Mouse (Mus musculus) CH12.LX (cell line): Measurements from ENCODE around the gene 1700022I11Rik. TPM values are rescaled to one million over a fixed set of nuclear protein-coding genes. Genes with fewer than 3 reads are reported as not detected.

Experiments
- DNase-seq: peaks from one replicate; pipeline ENCODE4 v3.0.0-alpha.2; 2013; ENCODE audit errors: extremely low read depth
- H3K27ac ChIP-seq: 2 replicates; pipeline ENCODE4 v1.5.1; 2012; ENCODE audit warnings: low read depth, mild to moderate bottlenecking, control low read depth, moderate library complexity; ENCODE audit not compliant: insufficient read depth
- H3K27me3 ChIP-seq: replicated peaks from 2 replicates; pipeline ENCODE3; 2012; ENCODE audit warnings: inconsistent platforms
- H3K36me3 ChIP-seq, 2 experiments: replicated peaks in 1 of 2; 2 replicates each; pipeline versions ENCODE3 to v1.6.1; 2012; ENCODE audit warnings: inconsistent platforms in 1 of 2, low read length in 1 of 2, mild to moderate bottlenecking in 1 of 2, mixed read lengths in 1 of 2, moderate library complexity in 1 of 2; ENCODE audit not compliant: control insufficient read depth in 1 of 2, insufficient read depth in 1 of 2
- H3K4me1 ChIP-seq, 2 experiments: 2 replicates each; pipeline ENCODE4 v1.6.1; 2012; ENCODE audit warnings: inconsistent platforms in 1 of 2, moderate library complexity in 1 of 2; ENCODE audit not compliant: insufficient read depth in 2 of 2, control insufficient read depth in 1 of 2
- H3K4me2 ChIP-seq: 2 replicates; pipeline ENCODE4 v1.6.1; 2012; ENCODE audit warnings: low read depth, mild to moderate bottlenecking, control low read depth; ENCODE audit not compliant: poor library complexity, insufficient read depth, severe bottlenecking
- H3K4me3 ChIP-seq, 3 experiments: fragments of 150-350 bp in 1 of 3; sonication (generic) in 1 of 3; replicated peaks in 1 of 3; 2 replicates each; pipeline versions ENCODE3 to v1.5.1; 2011 to 2012; ENCODE audit warnings: low read depth in 2 of 3, low read length in 2 of 3, mild to moderate bottlenecking in 2 of 3, moderate library complexity in 2 of 3, control low read depth in 1 of 3, improper control_type of control experiment in 1 of 3, inconsistent platforms in 1 of 3, mixed read lengths in 1 of 3; ENCODE audit not compliant: poor library complexity in 1 of 3
- H3K79me2 ChIP-seq: replicated peaks from 2 replicates; pipeline ENCODE4 v1.6.1; 2012; ENCODE audit warnings: mild to moderate bottlenecking, moderate library complexity; ENCODE audit not compliant: control insufficient read depth, poor library complexity, insufficient read depth, severe bottlenecking; ENCODE audit errors: extremely low read depth
- H3K9ac ChIP-seq: 2 replicates; pipeline ENCODE4 v1.6.1; 2012; ENCODE audit warnings: low read depth, mild to moderate bottlenecking, control low read depth, moderate library complexity; ENCODE audit not compliant: insufficient read depth
- H3K9me3 ChIP-seq: replicated peaks from 2 replicates; pipeline ENCODE3; 2012; ENCODE audit warnings: low read length, inconsistent platforms, mixed read lengths
- CHD1 ChIP-seq: IDR thresholded peaks from 2 replicates; pipeline ENCODE4 v1.6.1; 2012; ENCODE audit warnings: low read depth, low read length, improper control_type of control experiment, inconsistent platforms
- CHD2 ChIP-seq: IDR thresholded peaks from 2 replicates; pipeline ENCODE4 v1.6.1; 2011; ENCODE audit warnings: low read length, improper control_type of control experiment
- CTCF ChIP-seq, 2 experiments: IDR thresholded peaks in 1 of 2; conservative IDR thresholded peaks in 1 of 2; 2 replicates each; pipeline ENCODE4 v1.5.1; 2011 to 2012; ENCODE audit warnings: low read depth in 2 of 2, low read length in 2 of 2, improper control_type of control experiment in 1 of 2, inconsistent platforms in 1 of 2, mild to moderate bottlenecking in 1 of 2, moderate library complexity in 1 of 2
- E2F4 ChIP-seq: IDR thresholded peaks from 2 replicates; pipeline ENCODE4 v1.6.1; 2011; ENCODE audit warnings: low read depth, low read length, improper control_type of control experiment; ENCODE audit not compliant: insufficient replicate concordance
- EP300 ChIP-seq: IDR thresholded peaks from 2 replicates; pipeline ENCODE4 v1.6.1; 2011; ENCODE audit warnings: low read length, improper control_type of control experiment
- GABPA ChIP-seq: IDR thresholded peaks from 2 replicates; pipeline ENCODE4 v1.6.1; 2012; ENCODE audit warnings: low read depth, low read length, improper control_type of control experiment, inconsistent platforms; ENCODE audit not compliant: insufficient replicate concordance
- IRF4 ChIP-seq: IDR thresholded peaks from 2 replicates; pipeline ENCODE4 v1.6.1; 2014; ENCODE audit warnings: low read depth, mild to moderate bottlenecking, inconsistent platforms, low read length, improper control_type of control experiment
- JUN ChIP-seq: IDR thresholded peaks from 2 replicates; pipeline ENCODE4 v1.6.1; 2011; ENCODE audit warnings: low read depth, mild to moderate bottlenecking, low read length, improper control_type of control experiment, moderate library complexity; ENCODE audit not compliant: insufficient read depth
- JUND ChIP-seq: conservative IDR thresholded peaks from 2 replicates; pipeline ENCODE4 v1.6.1; 2011; ENCODE audit warnings: low read depth, low read length, improper control_type of control experiment
- NELFE ChIP-seq: IDR thresholded peaks from 2 replicates; pipeline ENCODE4 v1.6.1; 2011; ENCODE audit warnings: low read depth, low read length, improper control_type of control experiment
- PAX5 ChIP-seq: IDR thresholded peaks from 2 replicates; pipeline ENCODE4 v1.6.1; 2012; ENCODE audit warnings: low read length, inconsistent platforms, mixed read lengths
- POLR2A ChIP-seq: IDR thresholded peaks from 2 replicates; pipeline ENCODE4 v1.6.1; 2011; ENCODE audit warnings: low read depth, mild to moderate bottlenecking, improper control_type of control experiment, low read length
- POLR2AphosphoS2 ChIP-seq: IDR thresholded peaks from 2 replicates; pipeline ENCODE4 v1.6.1; 2011; ENCODE audit warnings: low read depth, low read length, improper control_type of control experiment
- RAD21 ChIP-seq: IDR thresholded peaks from 2 replicates; pipeline ENCODE4 v1.6.1; 2011; ENCODE audit warnings: low read depth, mild to moderate bottlenecking, low read length, improper control_type of control experiment, moderate library complexity
- RCOR1 ChIP-seq: conservative IDR thresholded peaks from 2 replicates; pipeline ENCODE4 v1.6.1; 2012; ENCODE audit warnings: low read depth, mild to moderate bottlenecking, inconsistent platforms, low read length, improper control_type of control experiment
- SMC3 ChIP-seq: IDR thresholded peaks from 2 replicates; pipeline ENCODE4 v1.6.1; 2011; ENCODE audit warnings: low read depth, low read length, improper control_type of control experiment
- TBP ChIP-seq: conservative IDR thresholded peaks from 2 replicates; pipeline ENCODE4 v1.6.1; 2011; ENCODE audit warnings: low read depth, low read length, improper control_type of control experiment
- TCF12 ChIP-seq: IDR thresholded peaks from 2 replicates; pipeline ENCODE4 v1.6.1; 2014; ENCODE audit warnings: low read depth, mild to moderate bottlenecking, inconsistent platforms, low read length, improper control_type of control experiment
- UBTF ChIP-seq: IDR thresholded peaks from 2 replicates; pipeline ENCODE4 v1.6.1; 2012; ENCODE audit warnings: low read depth, mild to moderate bottlenecking, inconsistent platforms, low read length, improper control_type of control experiment, moderate library complexity
- ZC3H11A ChIP-seq: IDR thresholded peaks from 2 replicates; pipeline ENCODE4 v1.6.1; 2012; ENCODE audit warnings: low read depth, mild to moderate bottlenecking, inconsistent platforms, low read length, improper control_type of control experiment
- ZKSCAN1 ChIP-seq: IDR thresholded peaks from 2 replicates; pipeline ENCODE4 v1.6.1; 2012; ENCODE audit warnings: low read depth, inconsistent platforms, low read length, improper control_type of control experiment, borderline replicate concordance
- ZNF384 ChIP-seq: IDR thresholded peaks from 2 replicates; pipeline ENCODE4 v1.6.1; 2012; ENCODE audit warnings: low read depth, low read length, improper control_type of control experiment, inconsistent platforms
- dilution Hi-C: fragments of 300-500 bp; cut with MboI; formaldehyde crosslinking; loops from 2 replicates; pipeline ENCODE4 v1.14.3; 2020; ENCODE audit warnings: low sequenced_read_pairs; ENCODE audit not compliant: extremely low pct_unique_long_range_greater_than_20kb, extremely low pct_ligation_motif_present
- in situ Hi-C: fragments of 300-500 bp; cut with MboI; formaldehyde crosslinking; loops from 3 replicates; pipeline ENCODE4 v1.14.3; 2019; ENCODE audit warnings: low sequenced_read_pairs, low pct_ligation_motif_present, low pct_unique_long_range_greater_than_20kb, mixed read lengths
- polyA plus RNA-seq: library from polyadenylated mRNA; unstranded; fragments of >175 nt; gene quantifications from 2 replicates; pipeline ENCODE4 v1.2.1, GENCODE M21; 2012; ENCODE audit warnings: low read depth; ENCODE audit not compliant: insufficient read length
- total RNA-seq, 2 experiments: library from RNA; depleted of rRNA; stranded (reverse); fragments of 300-350 nt in 1 of 2; fragments of >200 nt in 1 of 2; gene quantifications; 2 replicates each; pipeline ENCODE4 v1.2.3; 2012 to 2014

1700022I11Rik gene
- total and polyA plus RNA-seq, 3 experiments: 0.24 to 0.55 TPM; not detected in 1

DNA sequence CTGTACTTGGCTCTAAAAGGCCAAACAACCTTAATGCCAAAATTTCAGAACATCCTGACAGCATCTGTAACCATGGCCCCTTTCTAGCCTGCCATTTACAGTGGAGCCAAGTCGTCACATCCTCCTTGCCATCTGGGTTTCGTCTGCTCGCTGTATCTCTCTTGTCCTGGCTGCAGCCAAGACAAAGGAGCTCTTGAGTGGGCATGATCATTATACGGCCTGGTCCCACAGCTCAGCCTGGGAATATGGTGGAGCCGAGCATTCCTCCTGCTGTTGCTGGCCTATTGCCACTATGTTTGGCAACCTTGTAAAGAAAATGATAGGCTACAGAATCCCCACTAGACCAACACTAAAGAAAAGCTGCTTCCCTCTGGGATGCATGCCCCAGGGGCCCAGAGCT is 26.1 kb upstream of the 1700022I11Rik start:
- in situ Hi-C loops: no loop called here
- no peak overlapping the region for H3K4me2 ChIP-seq
- TF ChIP-seq GABPA: no peak
- no peak for TF ChIP-seq EP300
- TF ChIP-seq TCF12: no peak
- no peak for TF ChIP-seq PAX5
- TF ChIP-seq RCOR1: no peak
- no peak for TF ChIP-seq ZKSCAN1
- TF ChIP-seq SMC3: no peak
- no peak for TF ChIP-seq CTCF (conservative IDR thresholded peaks at IDR 0.05 in 1 of 2, IDR thresholded peaks at IDR 0.05 in 1 of 2; ENCODE audit: low read depth in 2 of 2, low read length in 2 of 2)
- no peak for TF ChIP-seq NELFE
- no peak for TF ChIP-seq UBTF
- no peak for TF ChIP-seq CHD1
- no peak for TF ChIP-seq JUND
- TF ChIP-seq POLR2AphosphoS2: no peak
- TF ChIP-seq TBP: no peak
- TF ChIP-seq CHD2: no peak
- TF ChIP-seq E2F4: no peak
- no peak for TF ChIP-seq POLR2A
- no peak for TF ChIP-seq ZNF384
- TF ChIP-seq, all 38 proteins: peak for 0
- Histone ChIP-seq H3K36me3 (no peaks in the 10 kb centered on the region), H3K4me1 (peaks cover 5 to 16% of the 10 kb centered on the region in 2 experiments), H3K79me2 (no peaks in the 10 kb centered on the region), H3K9ac (no peak overlapping the region), H3K4me3 (no peak overlapping the region), H3K9me3 (no peaks in the 10 kb centered on the region), H3K27me3 (peaks cover 97% of the 10 kb centered on the region), H3K27ac (no peak overlapping the region)
- no peak for DNase-seq
- dilution Hi-C loops: no loop called here

DNA sequence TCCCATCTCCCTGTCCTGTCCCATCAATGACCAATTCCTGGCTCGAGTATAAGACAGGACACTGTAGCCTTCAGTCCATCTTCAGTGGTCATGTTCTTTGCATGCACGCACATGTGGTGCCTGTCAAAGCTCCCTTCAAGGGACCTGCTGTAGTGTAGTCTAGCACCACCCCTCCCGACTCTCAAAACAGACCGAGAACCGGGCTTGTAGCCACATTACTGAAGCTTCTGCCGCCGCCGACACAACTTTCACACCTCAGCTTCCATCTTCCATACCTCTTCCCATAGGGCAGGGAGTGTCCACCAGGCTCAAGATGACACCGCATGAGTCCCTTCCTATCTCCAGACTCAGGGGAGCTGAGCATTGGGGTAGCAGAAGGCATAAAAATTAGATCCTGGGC is 25.2 kb upstream of the 1700022I11Rik start:
- Histone ChIP-seq H3K27ac (no peak overlapping the region), H3K4me2 (no peak overlapping the region), H3K36me3 (no peaks in the 10 kb centered on the region), H3K9me3 (no peaks in the 10 kb centered on the region), H3K27me3 (peaks cover 89% of the 10 kb centered on the region), H3K9ac (no peak overlapping the region), H3K4me1 (peaks cover 5 to 19% of the 10 kb centered on the region in 2 experiments), H3K79me2 (no peaks in the 10 kb centered on the region), H3K4me3 (no peak overlapping the region)
- TF ChIP-seq POLR2AphosphoS2: no peak
- TF ChIP-seq JUN: no peak
- TF ChIP-seq CTCF (conservative IDR thresholded peaks at IDR 0.05 in 1 of 2, IDR thresholded peaks at IDR 0.05 in 1 of 2; ENCODE audit: low read depth in 2 of 2, low read length in 2 of 2): no peak
- no peak for TF ChIP-seq ZC3H11A
- no peak for TF ChIP-seq RAD21
- TF ChIP-seq IRF4: no peak
- dilution Hi-C loops (no loop called here), in situ Hi-C loops (no loop called here)
- no peak for DNase-seq
